Mouse (Mus musculus) heart, postnatal 0 days (tissue): ENCODE measurements around the gene Ptch2. TPM values are rescaled to one million over a fixed set of nuclear protein-coding genes. Genes with fewer than 3 reads are reported as not detected.

Experiments
- ATAC-seq: fragments of 200-750 bp; cut with Nextera tagmentation; 2 replicates; pipeline ENCODE4 v1.8.0; 2017; ENCODE audit warnings: low read depth, moderate number of reproducible peaks, moderate library complexity; ENCODE audit not compliant: insufficient read depth
- DNase-seq: peaks from one replicate; pipeline ENCODE4 v3.0.0-alpha.2; 2016; ENCODE audit warnings: low spot score
- H3K27ac ChIP-seq: fragments of 300-500 bp; sonication (generic); 2 replicates; pipeline ENCODE4 v1.5.1; 2014; ENCODE audit warnings: low read depth, mild to moderate bottlenecking
- H3K27me3 ChIP-seq: fragments of 300-500 bp; sonication (generic); 2 replicates; pipeline ENCODE4 v1.6.1; 2014; ENCODE audit warnings: low read length, mixed read lengths; ENCODE audit not compliant: control insufficient read depth, insufficient read depth
- H3K36me3 ChIP-seq: fragments of 300-500 bp; sonication (generic); replicated peaks from 2 replicates; pipeline ENCODE4 v1.6.1; 2014; ENCODE audit warnings: low read length, mixed read lengths; ENCODE audit not compliant: control insufficient read depth, insufficient read depth
- H3K4me1 ChIP-seq: fragments of 300-500 bp; sonication (generic); 2 replicates; pipeline ENCODE4 v1.6.1; 2014; ENCODE audit warnings: antibody characterized with exemption; ENCODE audit not compliant: control insufficient read depth, insufficient read depth
- H3K4me2 ChIP-seq: fragments of 300-500 bp; sonication (generic); 2 replicates; pipeline ENCODE4 v1.6.1; 2014; ENCODE audit warnings: low read depth, mild to moderate bottlenecking, low read length, moderate library complexity
- H3K4me3 ChIP-seq: fragments of 300-500 bp; sonication (generic); 2 replicates; pipeline ENCODE4 v1.5.1; 2014; ENCODE audit warnings: low read depth, low read length
- H3K9ac ChIP-seq: fragments of 300-500 bp; sonication (generic); replicated peaks from 2 replicates; pipeline ENCODE4 v1.6.1; 2014; ENCODE audit warnings: low read depth, low read length, mixed read lengths
- H3K9me3 ChIP-seq: fragments of 300-500 bp; sonication (generic); replicated peaks from 2 replicates; pipeline ENCODE4 v1.6.1; 2016; ENCODE audit warnings: low read length; ENCODE audit not compliant: control insufficient read depth
- CTCF ChIP-seq: IDR thresholded peaks from 2 replicates; pipeline ENCODE4 v1.5.1; 2016; ENCODE audit warnings: antibody characterized with exemption, control low read depth, low read depth
- EP300 ChIP-seq: IDR thresholded peaks from 2 replicates; pipeline ENCODE4 v1.6.1; 2016; ENCODE audit warnings: antibody characterized with exemption, low read depth
- WGBS: fragments of 180-500 bp; shearing (Covaris S2); extraction: QIAGEN DNeasy Blood & Tissue Kit; methylation state at CpG from one replicate; pipeline ENCODE4 v1.1.7; 2014; 5-methylcytosine and 5-hydroxymethylcytosine counted together
- polyA plus RNA-seq: library from polyadenylated mRNA; unstranded; fragments of >200 nt; fragmentation: Nextera tagmentation; extraction: Ambion mirVana; gene quantifications from 2 replicates; pipeline ENCODE4 v1.2.1, GENCODE M21; 2015
- total RNA-seq: library from RNA; depleted of rRNA; stranded (reverse); fragments of >200 nt; gene quantifications from 2 replicates; pipeline ENCODE4 v1.2.3, GENCODE M21; 2014; ENCODE audit warnings: low replicate concordance

Ptch2 gene
- total and polyA plus RNA-seq, 2 experiments from 2014 or later: 1.2 to 3.2 TPM

DNA sequence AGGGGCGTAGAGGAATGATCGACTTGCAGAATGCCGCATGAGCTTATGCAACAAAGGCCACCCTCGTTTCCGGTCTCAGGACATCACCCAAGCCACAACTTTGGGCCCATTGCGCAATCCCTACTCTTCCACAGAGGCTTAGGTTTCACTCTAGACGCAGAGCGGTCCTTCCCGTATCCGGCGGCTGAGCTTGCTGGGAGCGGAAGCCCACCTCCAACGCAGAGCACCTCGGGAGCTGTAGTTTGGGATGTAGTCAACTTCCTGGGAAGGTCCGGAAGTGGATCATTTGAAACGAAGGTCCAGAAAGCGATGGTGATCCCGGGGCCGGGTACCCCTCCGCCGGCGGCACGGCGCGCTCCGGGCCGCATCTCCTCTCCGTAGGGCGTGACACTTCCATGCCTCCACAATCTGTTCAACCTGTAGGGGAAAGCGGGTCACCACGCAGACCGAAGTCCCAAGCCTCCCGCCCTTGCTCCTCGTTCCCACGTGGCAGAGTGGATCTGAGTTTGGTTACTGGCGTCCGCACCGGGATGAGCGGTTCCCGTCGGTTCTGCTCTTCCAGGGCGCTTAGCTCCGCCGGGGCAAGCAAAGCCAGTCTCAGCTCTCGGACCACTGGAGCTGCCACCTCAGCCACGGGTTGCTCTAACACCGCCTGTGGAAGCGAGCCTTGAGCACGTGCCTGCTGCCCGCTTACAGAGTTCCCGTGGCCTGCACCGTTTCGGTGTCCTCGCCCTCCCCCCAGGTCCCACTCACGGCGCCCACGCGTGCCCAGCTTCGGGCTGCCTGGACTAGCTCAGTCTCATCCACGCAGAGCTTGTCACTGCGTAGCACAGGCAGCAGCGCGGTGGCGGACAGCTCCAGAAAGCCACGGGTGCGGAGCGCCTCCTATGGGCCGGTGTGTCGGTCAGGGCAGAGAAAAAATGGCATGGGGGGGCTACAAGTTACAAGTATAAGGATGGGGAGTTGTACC, 24.9 kb downstream of the Ptch2 start:
- peaks cover 6% of the 10 kb centered on the region; the same call in 1 of the 2 replicates for H3K4me1 ChIP-seq
- DNase-seq: peak; percentile 96
- H3K36me3 ChIP-seq: no peaks in the 10 kb centered on the region
- peak overlapping the region; percentile 51 for H3K9ac ChIP-seq
- ATAC-seq: peak; percentile 94
- peak overlapping the region; percentile 60 for H3K4me3 ChIP-seq
- H3K27ac ChIP-seq: peak overlapping the region; percentile 78
- H3K27me3 ChIP-seq: no peaks in the 10 kb centered on the region
- under 1% methylated on average over 69 of the region's 69 CpGs for WGBS
- TF ChIP-seq EP300 (peak; percentile 79), CTCF (peak; percentile 83)
- H3K4me2 ChIP-seq: peak overlapping the region; percentile 92
- no peaks in the 10 kb centered on the region for H3K9me3 ChIP-seq

DNA sequence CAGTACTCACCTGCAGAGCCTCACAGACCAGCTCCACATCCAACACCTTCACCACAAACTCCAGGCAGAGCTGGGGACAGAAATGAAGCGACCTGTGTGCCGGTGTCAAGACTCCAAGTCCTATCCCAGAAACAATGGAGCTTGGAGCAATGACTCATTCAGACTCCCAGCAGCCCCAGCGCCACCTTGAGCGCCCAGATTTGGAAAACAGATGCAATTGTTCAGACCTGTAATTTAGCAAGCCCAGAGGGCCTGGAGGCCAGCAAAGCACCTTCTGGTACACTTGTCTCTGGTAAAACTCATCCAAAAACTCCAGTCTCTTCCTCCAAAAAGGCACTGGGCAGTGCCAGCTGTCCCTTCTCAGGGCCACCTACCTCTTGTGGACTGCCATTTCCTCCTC, 26.3 kb downstream of the Ptch2 start:
- DNase-seq: no peak
- TF ChIP-seq EP300 (no peak), CTCF (no peak)
- Histone ChIP-seq H3K9me3 (no peaks in the 10 kb centered on the region), H3K27me3 (no peaks in the 10 kb centered on the region), H3K9ac (no peak overlapping the region), H3K4me3 (no peak overlapping the region), H3K4me1 (peaks cover 6% of the 10 kb centered on the region; the same call in 1 of the 2 replicates), H3K27ac (no peak overlapping the region), H3K4me2 (no peak overlapping the region), H3K36me3 (no peaks in the 10 kb centered on the region)
- ATAC-seq: no peak
- WGBS: 65% methylated on average over 4 of the region's 4 CpGs

DNA sequence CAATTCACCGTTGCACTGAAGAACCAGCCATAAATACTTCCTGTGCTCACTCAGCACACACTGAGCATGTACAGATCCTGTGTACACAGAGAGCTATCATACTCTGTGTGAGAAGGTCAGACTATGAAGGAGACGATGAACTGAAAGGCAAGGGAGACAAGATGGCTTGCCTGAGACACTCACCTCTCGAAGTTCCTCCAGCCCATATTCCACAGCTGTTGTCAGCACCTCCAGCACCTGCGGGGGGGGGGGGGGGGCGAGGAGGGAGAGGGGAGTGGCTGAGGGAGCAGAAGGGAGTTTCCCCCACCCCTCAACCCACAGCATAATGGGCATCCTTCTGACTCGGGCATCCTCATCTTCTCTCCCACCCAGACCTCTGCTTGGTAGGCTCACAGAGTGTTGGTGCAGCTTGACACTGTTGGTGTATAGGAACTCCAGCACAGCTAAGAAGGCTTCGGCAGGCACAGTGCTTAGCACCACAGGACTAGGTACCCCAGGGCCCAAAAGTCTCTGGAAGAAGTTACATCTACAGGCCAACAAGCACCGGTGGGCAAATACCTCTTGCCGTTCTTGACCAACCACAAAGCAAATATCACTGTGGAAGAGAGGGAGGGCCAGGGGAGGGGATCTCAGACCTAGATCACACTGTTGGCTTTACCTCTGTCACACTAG, 27.8 kb downstream of the Ptch2 start:
- Histone ChIP-seq H3K4me2 (no peak overlapping the region), H3K27me3 (no peaks in the 10 kb centered on the region), H3K4me1 (peaks cover 6% of the 10 kb centered on the region; the same call in 1 of the 2 replicates), H3K9ac (no peak overlapping the region), H3K4me3 (no peak overlapping the region), H3K27ac (peak overlapping the region; percentile 97; the same call in 1 of the 2 replicates), H3K9me3 (no peaks in the 10 kb centered on the region), H3K36me3 (0 out of 2 replicates have a peak, but pooled peaks cover 6% of the 10 kb centered on the region)
- ATAC-seq (no peak), DNase-seq (no peak)
- 75% methylated on average over 8 of the region's 9 CpGs for WGBS
- TF ChIP-seq EP300: no peak
- TF ChIP-seq CTCF: no peak

DNA sequence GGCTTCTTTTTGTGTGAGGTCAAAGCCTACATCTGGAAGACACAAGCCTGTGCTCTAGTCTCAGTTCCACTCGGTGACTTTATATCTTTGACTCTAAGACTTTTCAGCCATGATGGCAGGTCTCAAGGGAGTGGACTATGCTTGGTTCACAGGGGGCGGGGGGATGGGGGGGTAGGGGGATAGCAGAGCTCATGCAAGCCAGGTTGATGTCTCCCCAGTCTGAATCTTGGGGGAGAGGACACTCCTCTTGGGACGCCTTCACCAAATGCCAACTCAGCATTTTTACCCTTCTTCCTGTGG, 28.3 kb downstream of the Ptch2 start:
- peaks cover 6% of the 10 kb centered on the region; the same call in 1 of the 2 replicates for H3K4me1 ChIP-seq
- 67% methylated on average over 3 of the region's 3 CpGs for WGBS
- no peak for DNase-seq

DNA sequence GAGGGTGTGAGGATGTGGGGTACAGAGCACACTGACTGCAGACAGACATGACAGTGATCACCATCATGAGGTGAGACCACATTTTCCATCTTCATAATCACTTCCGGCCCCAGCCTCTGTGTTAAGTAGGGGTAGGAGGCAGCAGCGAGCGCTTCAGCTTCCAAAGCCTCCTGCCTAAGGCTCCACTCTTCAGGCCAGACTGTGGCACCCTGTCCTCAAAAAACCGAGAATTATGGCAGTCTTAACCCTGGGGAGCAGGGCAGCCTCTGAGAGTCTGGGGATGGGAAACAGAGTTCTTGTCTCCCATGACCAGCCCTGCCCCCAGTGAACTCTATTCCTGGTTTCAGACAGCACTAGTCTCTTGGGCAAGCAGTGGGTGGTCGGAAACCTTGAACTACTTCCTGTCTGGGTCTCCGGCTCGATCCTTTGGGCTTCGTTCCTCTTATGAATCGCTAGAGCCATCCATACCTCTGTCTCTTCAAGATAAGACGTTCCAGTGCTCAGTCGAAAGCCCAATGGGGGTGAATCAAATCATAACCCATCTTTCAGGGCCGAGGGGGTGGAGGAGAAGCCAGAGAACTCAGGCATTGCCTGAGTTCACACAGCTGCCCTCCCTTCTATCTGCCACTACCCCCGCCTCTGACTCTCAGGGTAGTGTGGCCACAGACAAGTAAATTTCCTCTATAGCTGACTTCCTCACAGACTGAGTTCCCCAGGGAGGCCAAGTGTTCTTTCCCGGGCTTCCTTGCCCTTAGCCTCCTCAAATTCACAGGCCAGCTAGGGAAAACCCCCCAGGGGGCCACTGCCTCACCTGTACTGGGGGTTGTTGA, 28.9 kb downstream of the Ptch2 start:
- H3K4me3 ChIP-seq: no peak overlapping the region
- H3K27ac ChIP-seq: peak overlapping the region; percentile 97
- no peaks in the 10 kb centered on the region for H3K9me3 ChIP-seq
- 0 out of 2 replicates have a peak, but pooled peaks cover 8% of the 10 kb centered on the region for H3K36me3 ChIP-seq
- TF ChIP-seq EP300: no peak
- H3K4me1 ChIP-seq: peaks cover 6% of the 10 kb centered on the region; the same call in 1 of the 2 replicates
- ATAC-seq (no peak), DNase-seq (no peak)
- no peaks in the 10 kb centered on the region for H3K27me3 ChIP-seq
- 38% methylated on average over 14 of the region's 14 CpGs for WGBS
- H3K9ac ChIP-seq: no peak overlapping the region
- peak overlapping the region; percentile 13; the same call in 1 of the 2 replicates for H3K4me2 ChIP-seq

More for the DNA sequence above, 28.3 kb downstream of the Ptch2 start:
- Histone ChIP-seq H3K36me3 (0 out of 2 replicates have a peak, but pooled peaks cover 8% of the 10 kb centered on the region), H3K9ac (no peak overlapping the region), H3K4me3 (no peak overlapping the region), H3K27me3 (no peaks in the 10 kb centered on the region), H3K4me2 (no peak overlapping the region), H3K9me3 (no peaks in the 10 kb centered on the region), H3K27ac (peak overlapping the region; percentile 97)
- ATAC-seq: no peak
- no peak for TF ChIP-seq CTCF
